Mouse (Mus musculus) frontal cortex, postnatal 36 days (tissue): ENCODE measurements around the gene Ank2.

Source experiments
- DNase-seq, 2 experiments: peaks; one replicate each; pipeline ENCODE4 v3.0.0; 2022; ENCODE audit warnings: low spot score in 2 of 2

The Ank2 gene

DNA sequence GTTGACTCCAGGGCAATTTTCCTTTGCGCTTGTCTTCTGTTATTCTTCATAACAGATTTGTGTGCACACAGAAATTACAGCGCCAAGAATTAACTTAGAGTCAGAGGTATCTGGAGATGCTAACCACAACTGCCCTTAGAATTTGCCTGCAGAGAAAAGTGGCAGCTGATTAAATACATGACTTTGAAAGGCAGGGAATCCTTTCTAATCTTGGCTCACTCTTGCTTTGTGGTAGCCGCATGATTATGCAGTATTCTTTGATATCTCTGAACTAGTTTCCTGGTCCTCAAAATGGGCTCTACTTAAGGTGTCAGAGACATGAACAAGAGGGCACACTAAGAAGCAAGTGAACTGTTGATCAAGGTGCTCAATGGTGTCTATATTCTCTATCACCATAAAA is 518.0 kb downstream of the Ank2 start:
- no peak for DNase-seq

DNA sequence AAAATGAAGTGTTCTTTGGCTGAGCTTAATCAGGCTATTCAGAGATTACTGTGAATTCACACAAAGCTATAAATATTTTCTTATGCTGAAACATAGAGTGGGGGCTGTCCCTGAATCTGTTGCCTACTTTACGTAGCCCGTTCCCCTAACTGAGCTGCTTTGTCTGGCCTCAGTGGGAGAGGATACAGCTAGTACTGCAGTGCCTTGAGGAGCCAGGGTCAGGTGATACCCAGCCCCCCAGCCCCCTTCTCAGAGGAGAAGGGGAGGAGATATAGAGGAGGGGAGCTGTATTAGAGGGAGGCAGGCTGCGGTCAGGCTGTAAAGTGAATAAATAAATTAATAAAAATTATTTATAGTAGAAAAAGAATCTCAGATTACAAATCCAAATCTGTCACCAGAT is 519.5 kb downstream of the Ank2 start:
- DNase-seq: no peak

DNA sequence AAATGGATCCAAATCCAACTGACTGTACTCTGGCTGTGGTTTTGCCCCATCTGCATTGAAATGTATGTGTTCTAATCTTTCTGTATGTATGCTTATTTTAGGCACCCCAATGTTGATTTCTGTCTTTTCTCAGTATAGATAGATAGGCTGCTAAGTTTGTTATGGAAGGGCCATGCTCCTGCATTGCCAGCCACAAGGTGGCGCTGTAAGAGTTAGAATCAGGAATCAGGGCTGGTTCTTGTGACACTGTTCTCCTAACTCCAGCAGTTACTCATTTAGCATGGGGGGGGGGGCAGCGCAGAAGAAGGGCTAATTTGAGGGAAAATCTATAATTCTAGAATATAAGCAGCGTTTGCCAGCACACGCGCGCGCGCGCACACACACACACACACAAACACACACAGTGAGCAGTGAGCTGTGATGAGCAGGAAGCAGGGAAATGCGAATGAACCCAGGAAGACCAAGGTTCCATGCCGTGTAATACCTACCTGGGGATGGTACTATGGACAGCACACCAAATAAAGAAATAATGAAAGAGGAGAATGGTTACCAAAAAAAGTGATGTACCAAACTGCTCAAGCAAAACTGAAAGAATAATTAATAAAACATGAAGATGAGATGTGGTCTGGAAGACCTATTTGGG is 520.3 kb downstream of the Ank2 start:
- peak; percentile 65 to 83 for DNase-seq

- DNase-seq: no peak
Observed at GRCm38 (mm10) chr3:126977399-126977798, 521.8 kb downstream of the Ank2 start.

DNA sequence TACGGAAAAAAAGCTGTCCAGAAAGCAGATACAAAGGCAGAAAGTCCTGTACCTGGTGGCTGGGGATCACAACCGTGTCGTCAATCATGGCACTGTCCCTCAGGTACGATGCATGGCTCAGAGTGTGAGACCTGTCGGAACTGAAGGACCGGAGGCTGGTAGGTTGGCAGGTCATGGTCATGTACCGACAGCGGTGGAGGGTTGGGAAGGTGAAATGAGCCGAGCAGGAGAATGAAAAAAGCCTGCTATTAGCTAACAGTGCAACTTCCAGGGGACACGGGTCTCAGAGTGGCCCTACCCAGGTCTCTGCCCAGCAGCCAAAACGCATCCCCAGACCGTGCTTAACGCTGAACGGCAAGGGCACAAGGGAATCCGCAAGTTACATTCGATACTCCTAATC is 522.4 kb downstream of the Ank2 start:
- DNase-seq: no peak

DNA sequence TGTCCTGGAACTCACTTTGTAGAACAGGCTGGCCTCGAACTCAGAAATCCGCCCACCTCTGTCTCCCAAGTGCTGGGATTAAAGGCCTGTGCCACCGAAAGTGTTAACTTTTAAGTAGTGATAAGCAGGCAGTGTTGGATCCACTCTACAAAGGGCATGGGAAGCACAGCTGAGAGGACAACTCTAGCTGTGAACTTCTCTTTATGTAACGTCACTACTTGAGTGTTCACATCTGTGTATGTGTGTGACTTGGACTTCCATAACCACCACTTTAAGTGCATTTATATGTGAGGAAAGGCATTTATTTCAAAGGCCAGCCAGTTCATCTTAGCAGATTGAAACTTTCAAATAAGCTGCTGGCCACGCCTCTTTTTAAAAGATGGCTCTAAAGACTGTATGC is 523.7 kb downstream of the Ank2 start:
- no peak for DNase-seq

- no peak for DNase-seq
Observed at GRCm38 (mm10) chr3:126973551-126973950, 525.6 kb downstream of the Ank2 start.

- no peak for DNase-seq
Observed at GRCm38 (mm10) chr3:126971531-126971930, 527.6 kb downstream of the Ank2 start.

- DNase-seq: no peak
Observed at GRCm38 (mm10) chr3:126968721-126969120, 530.4 kb downstream of the Ank2 start.

GRCm38 (mm10) chr3:126965767-126966166 is 533.4 kb downstream of the Ank2 start:
- DNase-seq: no peak

DNA sequence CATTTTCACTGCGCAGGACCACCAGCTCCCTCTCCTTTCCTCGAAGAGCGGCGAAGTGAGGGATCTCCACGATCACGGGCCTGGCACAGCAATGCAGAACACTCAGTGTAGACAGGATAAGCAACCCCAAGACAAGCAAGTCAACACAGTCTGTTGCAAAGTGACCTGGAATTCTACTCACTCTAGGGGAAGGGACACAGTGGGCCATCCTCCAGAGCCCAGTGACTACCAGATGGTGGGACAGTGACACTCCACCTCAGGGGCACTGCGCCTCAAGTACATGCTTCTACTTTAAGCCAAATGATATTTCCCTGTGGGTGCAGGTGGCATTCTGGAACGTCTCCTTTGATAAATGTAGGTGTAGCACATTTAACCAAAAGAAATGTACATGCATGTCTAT is 536.8 kb downstream of the Ank2 start:
- DNase-seq: no peak

GRCm38 (mm10) chr3:126952698-126953097 is 546.5 kb downstream of the Ank2 start:
- no peak for DNase-seq

GRCm38 (mm10) chr3:126946591-126946990 is 552.6 kb downstream of the Ank2 start:
- DNase-seq: no peak

DNA sequence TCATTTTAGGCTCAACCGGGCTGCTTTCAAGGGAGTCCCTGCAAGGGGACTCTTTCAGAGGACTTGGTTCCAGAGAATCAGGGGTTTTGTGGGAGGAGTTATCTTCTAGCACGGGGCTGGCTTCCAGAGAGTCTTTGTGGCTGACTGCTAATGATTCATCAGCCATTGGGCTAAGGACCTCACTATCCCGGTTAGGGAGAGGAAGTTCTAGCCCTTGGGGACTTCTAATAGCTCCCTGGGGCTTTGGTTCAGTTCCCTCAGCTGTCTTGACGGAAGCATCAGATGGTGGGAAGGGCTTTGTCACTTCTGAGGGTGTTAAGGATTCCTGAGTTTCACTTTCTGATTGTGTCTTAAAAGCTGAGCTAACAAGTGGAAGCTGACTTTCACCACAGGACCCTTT is 554.3 kb downstream of the Ank2 start:
- DNase-seq: no peak

DNA sequence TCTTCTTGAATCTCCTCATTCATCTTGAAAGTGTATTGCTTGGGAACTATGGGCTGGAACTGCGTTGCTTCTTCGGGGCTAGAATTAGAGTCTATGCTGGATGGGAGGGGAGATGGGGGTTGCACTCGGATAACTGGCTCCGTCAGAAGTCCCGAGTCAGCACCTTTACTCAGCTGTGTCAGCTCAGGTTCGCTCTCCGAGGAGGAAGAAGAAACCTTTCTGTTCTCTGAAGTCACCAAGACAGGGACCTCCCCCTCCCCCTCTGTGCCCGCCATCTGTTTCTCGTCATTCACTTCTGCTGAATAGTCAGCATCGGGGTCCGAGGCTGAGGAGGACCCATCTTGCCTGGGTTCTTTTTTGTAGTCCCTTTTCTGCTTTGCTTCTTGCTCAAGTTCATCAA is 555.1 kb downstream of the Ank2 start:
- no peak for DNase-seq

DNA sequence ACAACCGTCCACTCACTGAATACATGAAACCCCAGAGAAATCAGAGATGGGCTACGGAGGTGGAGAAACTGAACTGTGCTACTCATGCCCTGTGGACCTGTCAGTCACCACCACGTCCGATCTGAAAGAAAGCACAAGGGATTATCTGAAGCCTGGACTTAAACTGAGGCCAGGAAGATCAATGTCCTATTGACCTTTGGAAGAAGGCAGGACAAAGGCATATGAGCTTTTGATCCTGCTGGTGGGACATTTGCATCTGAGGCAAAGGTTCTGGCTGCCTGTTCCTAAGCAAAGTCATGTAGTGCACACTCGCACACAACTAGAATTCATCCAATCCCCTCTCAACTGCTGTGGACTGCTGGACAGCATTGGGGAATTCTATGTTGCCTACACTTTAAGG is 558.7 kb downstream of the Ank2 start:
- DNase-seq: no peak

DNA sequence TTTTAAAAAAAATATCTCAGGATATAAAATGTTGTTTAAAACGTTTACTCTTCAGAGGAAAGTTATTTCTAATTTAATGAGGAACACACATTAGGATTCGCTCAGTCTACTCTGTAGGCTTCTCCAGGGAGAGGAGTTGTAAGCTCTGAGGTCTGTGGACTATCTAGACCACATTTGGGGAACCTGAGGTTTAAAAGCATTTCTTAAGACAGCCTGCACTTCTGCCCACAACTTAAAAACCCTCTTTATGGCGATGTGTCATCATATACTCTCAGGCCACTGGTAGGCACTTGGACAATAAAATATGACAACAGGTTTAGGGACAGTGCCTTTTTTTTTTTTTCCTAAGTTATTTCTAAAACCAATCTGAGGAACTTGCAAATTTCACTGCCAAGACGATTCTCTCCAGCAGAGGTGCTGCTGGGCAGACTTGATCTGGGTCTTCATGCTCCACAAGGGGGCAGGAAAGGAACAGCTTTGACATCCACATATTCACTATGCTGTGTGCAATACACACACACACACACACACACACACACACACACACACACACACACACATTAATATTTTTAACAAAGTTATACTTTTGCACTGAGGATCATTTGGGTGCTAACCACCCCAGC is 567.2 kb downstream of the Ank2 start:
- no peak for DNase-seq

GRCm38 (mm10) chr3:126923575-126924382 is 575.4 kb downstream of the Ank2 start:
- no peak for DNase-seq

GRCm38 (mm10) chr3:126921941-126922340 is 577.2 kb downstream of the Ank2 start:
- no peak for DNase-seq

GRCm38 (mm10) chr3:126920296-126920695 is 578.9 kb downstream of the Ank2 start:
- no peak for DNase-seq

GRCm38 (mm10) chr3:126918805-126919473 is 580.2 kb downstream of the Ank2 start:
- DNase-seq: no peak

- no peak for DNase-seq
Observed at GRCm38 (mm10) chr3:126916381-126916780, 582.8 kb downstream of the Ank2 start.
